Mouse (Mus musculus) forebrain, embryonic 12.5 days (tissue): ENCODE data around the gene Slc12a3. TPM values are rescaled to one million over a fixed set of nuclear protein-coding genes. Genes with fewer than 3 reads are reported as not detected.

Source experiments
- ATAC-seq: fragments of 200-750 bp; cut with Nextera tagmentation; 2 replicates; pipeline ENCODE4 v1.8.0; 2017; ENCODE audit warnings: moderate TSS enrichment; ENCODE audit not compliant: low FRiP score
- H3K27ac ChIP-seq: fragments of 300-500 bp; sonication (generic); 2 replicates; pipeline ENCODE4 v1.5.1; 2016; ENCODE audit warnings: mild to moderate bottlenecking
- H3K27me3 ChIP-seq: fragments of 300-500 bp; sonication (generic); 2 replicates; pipeline ENCODE4 v1.6.1; 2016; ENCODE audit warnings: mild to moderate bottlenecking
- H3K36me3 ChIP-seq: fragments of 300-500 bp; sonication (generic); replicated peaks from 2 replicates; pipeline ENCODE4 v1.6.1; 2016; ENCODE audit warnings: mild to moderate bottlenecking
- H3K4me1 ChIP-seq: fragments of 300-500 bp; sonication (generic); 2 replicates; pipeline ENCODE4 v1.6.1; 2016
- H3K4me2 ChIP-seq: fragments of 300-500 bp; sonication (generic); 2 replicates; pipeline ENCODE4 v1.6.1; 2016; ENCODE audit warnings: mild to moderate bottlenecking, moderate library complexity
- H3K4me3 ChIP-seq: fragments of 300-500 bp; sonication (generic); replicated peaks from 2 replicates; pipeline ENCODE4 v1.5.1; 2016; ENCODE audit warnings: mild to moderate bottlenecking
- H3K9ac ChIP-seq: fragments of 300-500 bp; sonication (generic); 2 replicates; pipeline ENCODE4 v1.6.1; 2016; ENCODE audit warnings: mild to moderate bottlenecking
- H3K9me3 ChIP-seq: fragments of 300-500 bp; sonication (generic); 2 replicates; pipeline ENCODE4 v1.6.1; 2016
- WGBS: fragments of 180-500 bp; shearing (Covaris S2); methylation state at CpG from one replicate; pipeline ENCODE4 v1.1.7; 2016; 5-methylcytosine and 5-hydroxymethylcytosine counted together
- polyA plus RNA-seq: library from polyadenylated mRNA; unstranded; fragments of >200 nt; fragmentation: Nextera tagmentation; extraction: Ambion mirVana; gene quantifications from 2 replicates; pipeline ENCODE4 v1.2.1, GENCODE M21; 2016

Gene Slc12a3
- polyA plus RNA-seq, 1 experiment from 2014 or later, result not detected

- Histone ChIP-seq H3K9me3 (no peaks in the 10 kb centered on the region), H3K9ac (no peak overlapping the region), H3K4me1 (no peaks in the 10 kb centered on the region), H3K4me3 (no peak overlapping the region), H3K27me3 (no peaks in the 10 kb centered on the region), H3K4me2 (no peak overlapping the region), H3K36me3 (no peaks in the 10 kb centered on the region), H3K27ac (no peak overlapping the region)
- 90% methylated on average over 9 of the region's 9 CpGs for WGBS
- no peak for ATAC-seq
Observed at GRCm38 (mm10) chr8:94379686-94380085, 50.7 kb downstream of the Slc12a3 start.

- Histone ChIP-seq H3K27ac (no peak overlapping the region), H3K4me3 (no peak overlapping the region), H3K36me3 (no peaks in the 10 kb centered on the region), H3K4me2 (no peak overlapping the region), H3K9me3 (no peaks in the 10 kb centered on the region), H3K27me3 (no peaks in the 10 kb centered on the region), H3K9ac (no peak overlapping the region), H3K4me1 (peaks cover 17% of the 10 kb centered on the region)
- 91% methylated on average over 7 of the region's 7 CpGs for WGBS
- ATAC-seq, result no peak
Observed at GRCm38 (mm10) chr8:94384166-94384565, 55.2 kb downstream of the Slc12a3 start.

- H3K4me3 ChIP-seq, result peak overlapping the region; percentile 83
- peaks cover 17% of the 10 kb centered on the region for H3K4me1 ChIP-seq
- H3K9me3 ChIP-seq, result no peaks in the 10 kb centered on the region
- H3K36me3 ChIP-seq, result peaks cover 12% of the 10 kb centered on the region
- no peaks in the 10 kb centered on the region for H3K27me3 ChIP-seq
- peak overlapping the region; percentile 85 for H3K9ac ChIP-seq
- ATAC-seq, result no peak
- WGBS, result 29% methylated on average over 20 of the region's 20 CpGs
- peak overlapping the region; percentile 83 for H3K27ac ChIP-seq
- H3K4me2 ChIP-seq, result peak overlapping the region; percentile 83
Observed at GRCm38 (mm10) chr8:94385506-94386213, 56.7 kb downstream of the Slc12a3 start.

DNA sequence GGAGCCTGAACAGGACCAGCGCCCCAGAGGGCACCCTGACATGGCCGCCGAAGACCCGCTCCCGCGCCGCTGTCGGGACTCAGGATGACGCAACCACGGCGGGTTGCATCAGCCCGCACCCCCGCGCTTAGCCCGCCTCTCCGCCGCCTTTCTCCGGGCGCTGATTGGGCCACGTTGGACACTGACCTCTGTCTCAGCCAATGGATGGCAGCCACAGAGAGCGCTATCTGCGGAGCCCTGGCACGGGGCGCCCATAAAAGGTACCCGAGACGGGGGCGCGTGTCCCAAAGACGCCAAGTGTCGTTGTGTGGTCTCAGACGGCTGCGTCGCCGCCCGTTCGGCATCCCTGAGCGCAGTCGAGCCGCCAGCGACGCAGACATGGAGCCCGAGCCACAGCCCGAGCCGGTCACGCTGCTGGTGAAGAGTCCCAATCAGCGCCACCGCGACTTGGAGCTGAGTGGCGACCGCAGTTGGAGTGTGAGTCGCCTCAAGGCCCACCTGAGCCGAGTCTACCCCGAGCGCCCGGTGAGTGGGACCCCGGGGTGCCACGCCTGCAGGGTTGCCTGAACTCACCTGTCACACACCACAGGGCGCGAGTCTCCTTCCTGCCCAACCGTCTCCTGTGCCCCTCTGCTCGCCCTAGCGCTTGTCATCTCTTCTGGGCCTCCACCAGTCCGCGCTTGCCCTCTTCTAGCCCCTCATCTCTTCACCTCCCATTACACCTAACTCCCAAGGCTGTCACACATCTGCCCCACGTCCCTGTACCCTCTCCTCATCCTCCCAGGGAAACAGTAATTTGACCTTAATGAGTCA is 57.4 kb downstream of the Slc12a3 start, which contains the start of gene Herpud1:
Gene Herpud1, plus strand, starts transcription at position 225 of the 813 bp plus-strand sequence.
- H3K27ac ChIP-seq, result peak within 1 kb of the TSS; percentile 87
- WGBS, result under 1% methylated on average over 65 of the region's 65 CpGs
- peak within 1 kb of the TSS; percentile 83 for H3K4me2 ChIP-seq

GRCm38 (mm10) chr8:94387027-94387684 is 58.2 kb downstream of the Slc12a3 start:
- Histone ChIP-seq H3K9me3 (no peaks in the 10 kb centered on the region), H3K27me3 (no peaks in the 10 kb centered on the region), H3K4me1 (peaks cover 17% of the 10 kb centered on the region), H3K9ac (peak overlapping the region; percentile 85), H3K4me3 (peak overlapping the region; percentile 83), H3K27ac (peak overlapping the region; percentile 87; the same call in 1 of the 2 replicates), H3K4me2 (peak overlapping the region; percentile 83), H3K36me3 (peaks cover 27% of the 10 kb centered on the region)
- under 1% methylated on average over 25 of the region's 25 CpGs for WGBS
- ATAC-seq, result peak; percentile 40

More for the DNA sequence above, 57.4 kb downstream of the Slc12a3 start, which contains the start of gene Herpud1:
- no peaks in the 10 kb centered on the region for H3K27me3 ChIP-seq
- H3K9me3 ChIP-seq, result no peaks in the 10 kb centered on the region
- peak within 1 kb of the TSS; percentile 83 for H3K4me3 ChIP-seq
- H3K36me3 ChIP-seq, result peaks cover 20% of the 10 kb centered on the region
- H3K9ac ChIP-seq, result peak within 1 kb of the TSS; percentile 85
- ATAC-seq, result peak; percentile 99
- H3K4me1 ChIP-seq, result peaks cover 17% of the 10 kb centered on the region

DNA sequence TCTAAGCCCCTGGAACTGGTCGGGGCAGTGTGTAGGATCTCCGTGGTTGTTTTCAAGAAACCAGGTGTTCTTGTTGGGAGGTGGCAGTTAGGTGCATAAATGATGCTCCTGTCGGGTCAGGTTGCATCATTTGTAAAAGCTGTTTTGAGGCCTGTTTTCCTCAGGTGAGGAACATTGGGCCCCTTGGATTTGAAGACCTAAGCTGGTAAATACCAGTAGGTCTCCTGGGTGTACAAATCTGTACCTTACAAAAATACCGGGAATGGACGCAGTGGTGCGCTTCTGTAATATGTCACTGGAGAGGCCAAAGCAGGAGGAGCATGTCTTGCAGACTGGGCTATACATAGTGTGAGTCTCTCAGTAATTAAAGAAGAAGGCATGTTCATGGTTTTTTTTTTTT is 58.8 kb downstream of the Slc12a3 start:
- no peaks in the 10 kb centered on the region for H3K27me3 ChIP-seq
- peak overlapping the region; percentile 83 for H3K4me3 ChIP-seq
- no peaks in the 10 kb centered on the region for H3K9me3 ChIP-seq
- H3K4me2 ChIP-seq, result peak overlapping the region; percentile 83
- no peak overlapping the region for H3K27ac ChIP-seq
- H3K4me1 ChIP-seq, result peaks cover 17% of the 10 kb centered on the region
- no peak for ATAC-seq
- peaks cover 34% of the 10 kb centered on the region for H3K36me3 ChIP-seq
- 38% methylated on average over 6 of the region's 6 CpGs for whole genome bisulfite sequencing
- H3K9ac ChIP-seq, result peak overlapping the region; percentile 85

GRCm38 (mm10) chr8:94389531-94389930 is 60.5 kb downstream of the Slc12a3 start:
- H3K27me3 ChIP-seq, result no peaks in the 10 kb centered on the region
- peaks cover 46% of the 10 kb centered on the region for H3K36me3 ChIP-seq
- WGBS, result 93% methylated on average over 6 of the region's 6 CpGs
- H3K4me3 ChIP-seq, result no peak overlapping the region
- peaks cover 17% of the 10 kb centered on the region for H3K4me1 ChIP-seq
- no peak for ATAC-seq
- no peak overlapping the region for H3K4me2 ChIP-seq
- H3K9ac ChIP-seq, result no peak overlapping the region
- no peaks in the 10 kb centered on the region for H3K9me3 ChIP-seq
- H3K27ac ChIP-seq, result no peak overlapping the region

- Histone ChIP-seq H3K27ac (no peak overlapping the region), H3K4me1 (peaks cover 16% of the 10 kb centered on the region), H3K4me3 (no peak overlapping the region), H3K36me3 (peaks cover 55% of the 10 kb centered on the region), H3K9ac (no peak overlapping the region), H3K27me3 (no peaks in the 10 kb centered on the region), H3K4me2 (no peak overlapping the region), H3K9me3 (no peaks in the 10 kb centered on the region)
- ATAC-seq, result no peak
- 96% methylated on average over 6 of the region's 6 CpGs for WGBS
Observed at GRCm38 (mm10) chr8:94390429-94390828, 61.4 kb downstream of the Slc12a3 start.

- Histone ChIP-seq H3K4me2 (no peak overlapping the region), H3K4me1 (peaks cover 11% of the 10 kb centered on the region), H3K27me3 (no peaks in the 10 kb centered on the region), H3K27ac (no peak overlapping the region), H3K9me3 (no peaks in the 10 kb centered on the region), H3K4me3 (no peak overlapping the region), H3K9ac (no peak overlapping the region), H3K36me3 (peaks cover 59% of the 10 kb centered on the region)
- ATAC-seq, result no peak
- WGBS, result 94% methylated on average over 8 of the region's 8 CpGs
Observed at GRCm38 (mm10) chr8:94390910-94391309, 61.9 kb downstream of the Slc12a3 start.

DNA sequence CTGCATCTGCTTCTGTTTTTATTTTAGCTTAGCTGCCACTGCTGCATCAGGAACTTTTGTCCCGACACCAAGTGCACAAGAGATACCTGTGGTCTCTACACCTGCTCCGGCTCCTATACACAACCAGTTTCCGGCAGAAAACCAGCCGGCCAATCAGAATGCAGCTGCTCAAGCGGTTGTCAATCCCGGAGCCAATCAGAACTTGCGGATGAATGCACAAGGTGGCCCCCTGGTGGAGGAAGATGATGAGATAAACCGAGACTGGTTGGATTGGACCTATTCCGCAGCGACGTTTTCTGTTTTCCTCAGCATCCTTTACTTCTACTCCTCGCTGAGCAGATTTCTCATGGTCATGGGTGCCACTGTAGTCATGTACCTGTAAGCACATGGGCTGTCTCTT is 63.1 kb downstream of the Slc12a3 start:
- Histone ChIP-seq H3K36me3 (peaks cover 59% of the 10 kb centered on the region), H3K27me3 (no peaks in the 10 kb centered on the region), H3K4me3 (no peak overlapping the region), H3K4me1 (peaks cover 11% of the 10 kb centered on the region), H3K27ac (no peak overlapping the region), H3K9me3 (no peaks in the 10 kb centered on the region), H3K4me2 (no peak overlapping the region), H3K9ac (no peak overlapping the region)
- 87% methylated on average over 12 of the region's 12 CpGs for WGBS
- ATAC-seq, result no peak

- Histone ChIP-seq H3K4me1 (peaks cover 9% of the 10 kb centered on the region), H3K27ac (no peak overlapping the region), H3K9ac (no peak overlapping the region), H3K27me3 (no peaks in the 10 kb centered on the region), H3K4me2 (no peak overlapping the region), H3K9me3 (no peaks in the 10 kb centered on the region), H3K36me3 (peaks cover 59% of the 10 kb centered on the region), H3K4me3 (no peak overlapping the region)
- 89% methylated on average over 6 of the region's 6 CpGs for WGBS
- no peak for ATAC-seq
Observed at GRCm38 (mm10) chr8:94392648-94393047, 63.6 kb downstream of the Slc12a3 start.

- Histone ChIP-seq H3K4me1 (no peaks in the 10 kb centered on the region), H3K36me3 (peaks cover 43% of the 10 kb centered on the region), H3K9ac (no peak overlapping the region), H3K9me3 (no peaks in the 10 kb centered on the region), H3K27me3 (no peaks in the 10 kb centered on the region), H3K4me2 (no peak overlapping the region), H3K4me3 (no peak overlapping the region), H3K27ac (no peak overlapping the region)
- 89% methylated on average over 6 of the region's 6 CpGs for WGBS
- no peak for ATAC-seq
Observed at GRCm38 (mm10) chr8:94395851-94396540, 67.0 kb downstream of the Slc12a3 start.
